Mouse (Mus musculus): Measurements from ENCODE around the gene Ccl27a. TPM values are rescaled to one million over a fixed set of nuclear protein-coding genes. Genes with fewer than 3 reads are reported as not detected.

The Ccl27a gene
- polyA plus RNA-seq, 1 experiment, result 697 TPM

DNA sequence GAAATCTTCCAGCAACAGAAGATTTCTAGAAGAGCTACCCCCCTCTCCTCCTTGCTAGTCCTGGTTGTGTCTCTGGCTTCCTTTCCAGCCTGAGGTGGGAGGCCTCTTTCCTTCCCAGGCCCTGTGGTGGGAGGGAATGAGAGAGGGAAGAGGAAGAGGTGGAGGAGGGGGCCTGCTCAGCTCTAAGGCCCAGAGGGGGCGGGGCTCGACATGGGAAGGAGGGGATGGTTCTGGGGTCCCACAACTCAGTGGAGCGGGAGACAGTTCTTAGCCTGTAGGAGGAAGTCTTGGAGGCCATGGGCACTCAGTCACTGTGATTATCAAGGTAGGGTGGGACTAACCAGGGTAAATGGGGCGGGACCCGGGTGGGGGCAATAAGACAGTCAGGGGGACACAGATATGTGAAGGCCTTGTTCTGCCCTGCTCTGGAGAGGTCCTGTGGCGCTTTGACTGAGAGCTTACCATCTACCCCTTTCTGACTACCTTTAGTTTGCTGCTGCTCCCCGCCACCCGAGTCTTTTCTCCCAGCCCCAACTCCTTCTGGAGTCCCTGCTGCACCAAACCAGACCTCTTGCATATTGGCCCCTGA is 11.9 kb downstream of the Ccl27a start:
- no peak for TF ChIP-seq POLR2A (IDR thresholded peaks at IDR 0.05; ENCODE audit: extremely low read depth, insufficient read depth, low read length)
- TF ChIP-seq CTCF (IDR thresholded peaks at IDR 0.05; ENCODE audit: extremely low read depth, insufficient read depth, low read length), result no peak
- peak overlapping the region; percentile 45; the same call in 1 of the 2 replicates for H3K27ac ChIP-seq (ENCODE audit: insufficient read depth, low read length)
- H3K4me1 ChIP-seq (ENCODE audit: control insufficient read depth, insufficient read depth, low read length), result peaks cover 17% of the 10 kb centered on the region
- H3K4me3 ChIP-seq (ENCODE audit: insufficient read depth, low read length), result no peak overlapping the region

GRCm38 (mm10) chr4:41761680-41762079 is 12.4 kb downstream of the Ccl27a start:
- Histone ChIP-seq H3K27ac (ENCODE audit: insufficient read depth, low read length) (no peak overlapping the region), H3K4me3 (ENCODE audit: insufficient read depth, low read length) (no peak overlapping the region), H3K4me1 (ENCODE audit: control insufficient read depth, insufficient read depth, low read length) (peaks cover 17% of the 10 kb centered on the region)
- TF ChIP-seq POLR2A (IDR thresholded peaks at IDR 0.05; ENCODE audit: extremely low read depth, insufficient read depth, low read length) (no peak), CTCF (IDR thresholded peaks at IDR 0.05; ENCODE audit: extremely low read depth, insufficient read depth, low read length) (no peak)

DNA sequence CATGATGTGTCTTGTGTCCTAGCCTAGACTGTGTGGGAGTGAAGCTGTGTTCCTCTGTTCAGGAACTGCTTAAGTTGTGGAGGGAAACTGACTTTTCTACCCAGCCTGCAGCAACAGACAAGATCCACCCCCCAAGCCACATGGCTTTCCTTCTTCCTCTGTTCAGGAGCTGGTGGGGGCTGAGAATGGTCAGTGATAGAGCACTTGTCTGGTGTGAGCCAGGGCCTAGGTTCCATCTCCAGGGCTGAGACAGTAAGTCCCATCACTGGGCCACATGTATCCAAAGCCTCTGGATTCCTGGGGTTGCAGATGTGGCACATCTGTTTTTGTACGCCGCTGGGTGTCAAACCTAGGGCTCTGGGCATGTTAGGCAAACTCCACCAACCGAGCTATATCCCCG is 13.1 kb downstream of the Ccl27a start:
- Histone ChIP-seq H3K27ac (ENCODE audit: insufficient read depth, low read length) (peak overlapping the region; percentile 18; the same call in 1 of the 2 replicates), H3K4me1 (ENCODE audit: control insufficient read depth, insufficient read depth, low read length) (peaks cover 20% of the 10 kb centered on the region), H3K4me3 (ENCODE audit: insufficient read depth, low read length) (peak overlapping the region; percentile 23; the same call in 1 of the 2 replicates)
- TF ChIP-seq CTCF (IDR thresholded peaks at IDR 0.05; ENCODE audit: extremely low read depth, insufficient read depth, low read length) (no peak), POLR2A (IDR thresholded peaks at IDR 0.05; ENCODE audit: extremely low read depth, insufficient read depth, low read length) (no peak)

GRCm38 (mm10) chr4:41760288-41760721 is 13.7 kb downstream of the Ccl27a start:
- H3K27ac ChIP-seq (ENCODE audit: insufficient read depth, low read length), result peak overlapping the region; percentile 26
- H3K4me1 ChIP-seq (ENCODE audit: control insufficient read depth, insufficient read depth, low read length), result peaks cover 20% of the 10 kb centered on the region
- TF ChIP-seq CTCF (IDR thresholded peaks at IDR 0.05; ENCODE audit: extremely low read depth, insufficient read depth, low read length) (no peak), POLR2A (IDR thresholded peaks at IDR 0.05; ENCODE audit: extremely low read depth, insufficient read depth, low read length) (no peak)
- peak overlapping the region; percentile 23 for H3K4me3 ChIP-seq (ENCODE audit: insufficient read depth, low read length)

DNA sequence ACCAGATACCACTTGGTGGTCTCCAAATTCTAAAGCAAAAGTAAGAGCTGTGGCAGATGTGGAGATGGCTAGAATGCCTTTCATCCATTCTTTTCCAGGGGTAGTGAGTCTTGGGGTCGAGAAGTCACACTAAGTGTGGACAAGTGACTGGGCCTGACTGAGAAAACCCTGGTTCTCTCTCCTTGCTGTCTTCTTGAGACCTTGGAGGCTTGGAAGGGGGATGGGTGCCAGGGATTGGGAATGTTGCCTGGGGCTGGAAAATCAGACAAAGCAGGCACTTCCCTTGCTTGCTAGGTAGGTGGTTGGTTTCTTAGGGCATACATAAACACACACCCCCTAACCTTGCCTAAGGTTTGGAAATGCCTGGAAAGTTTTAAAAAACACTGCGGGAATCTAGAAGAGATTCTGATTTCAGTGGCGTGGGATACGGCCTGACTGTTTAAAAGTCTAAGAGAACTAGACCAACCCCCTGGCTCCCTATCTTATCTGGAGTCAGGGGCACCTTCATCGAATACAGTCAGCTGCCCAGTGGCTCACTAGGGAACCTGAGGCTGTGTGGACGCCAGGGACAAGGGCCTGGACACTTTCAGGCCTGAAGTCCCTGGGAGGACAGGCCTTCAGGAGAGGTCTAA is 14.3 kb downstream of the Ccl27a start:
- no peak for TF ChIP-seq CTCF (IDR thresholded peaks at IDR 0.05; ENCODE audit: extremely low read depth, insufficient read depth, low read length)
- TF ChIP-seq POLR2A (IDR thresholded peaks at IDR 0.05; ENCODE audit: extremely low read depth, insufficient read depth, low read length), result no peak
- peaks cover 20% of the 10 kb centered on the region for H3K4me1 ChIP-seq (ENCODE audit: control insufficient read depth, insufficient read depth, low read length)
- H3K27ac ChIP-seq (ENCODE audit: insufficient read depth, low read length), result peak overlapping the region; percentile 36
- no peak overlapping the region for H3K4me3 ChIP-seq (ENCODE audit: insufficient read depth, low read length)

- TF ChIP-seq POLR2A (IDR thresholded peaks at IDR 0.05; ENCODE audit: extremely low read depth, insufficient read depth, low read length) (peak; percentile 26; the same call in 1 of the 2 replicates), CTCF (IDR thresholded peaks at IDR 0.05; ENCODE audit: extremely low read depth, insufficient read depth, low read length) (no peak)
- Histone ChIP-seq H3K27ac (ENCODE audit: insufficient read depth, low read length) (peak overlapping the region; percentile 36; the same call in 1 of the 2 replicates), H3K4me3 (ENCODE audit: insufficient read depth, low read length) (no peak overlapping the region), H3K4me1 (ENCODE audit: control insufficient read depth, insufficient read depth, low read length) (peaks cover 20% of the 10 kb centered on the region)
These were observed 14.8 kb downstream of the Ccl27a start for GRCm38 (mm10) chr4:41759206-41759605.

GRCm38 (mm10) chr4:41758701-41759100 is 15.3 kb downstream of the Ccl27a start:
- peaks cover 20% of the 10 kb centered on the region for H3K4me1 ChIP-seq (ENCODE audit: control insufficient read depth, insufficient read depth, low read length)
- no peak overlapping the region for H3K4me3 ChIP-seq (ENCODE audit: insufficient read depth, low read length)
- H3K27ac ChIP-seq (ENCODE audit: insufficient read depth, low read length), result 0 out of 2 replicates have a peak overlapping the region, but pooled peaks have one; percentile 9
- TF ChIP-seq CTCF (IDR thresholded peaks at IDR 0.05; ENCODE audit: extremely low read depth, insufficient read depth, low read length), result no peak

- TF ChIP-seq CTCF (IDR thresholded peaks at IDR 0.05; ENCODE audit: extremely low read depth, insufficient read depth, low read length) (no peak), POLR2A (IDR thresholded peaks at IDR 0.05; ENCODE audit: extremely low read depth, insufficient read depth, low read length) (no peak)
- Histone ChIP-seq H3K4me1 (ENCODE audit: control insufficient read depth, insufficient read depth, low read length) (peaks cover 20% of the 10 kb centered on the region), H3K4me3 (ENCODE audit: insufficient read depth, low read length) (no peak overlapping the region), H3K27ac (ENCODE audit: insufficient read depth, low read length) (no peak overlapping the region)
These were observed 16.0 kb downstream of the Ccl27a start for GRCm38 (mm10) chr4:41758021-41758420.

DNA sequence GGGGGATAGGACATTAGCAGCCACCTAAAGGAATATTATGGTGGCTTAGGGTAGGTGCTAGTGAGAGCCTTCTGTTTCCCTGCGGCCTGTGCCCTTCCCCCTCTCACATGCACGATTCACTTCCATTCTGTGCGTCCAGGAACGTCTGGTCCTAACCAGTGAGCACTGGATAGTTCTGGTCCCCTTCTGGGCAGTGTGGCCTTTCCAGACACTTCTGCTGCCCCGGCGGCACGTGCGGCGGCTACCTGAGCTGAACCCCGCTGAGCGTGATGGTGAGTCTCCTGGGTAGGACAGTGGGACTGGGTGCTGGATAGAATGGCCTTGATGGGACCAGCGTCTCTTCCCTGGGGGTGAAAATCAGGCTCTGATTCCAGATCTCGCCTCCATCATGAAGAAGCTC is 16.7 kb downstream of the Ccl27a start:
- Histone ChIP-seq H3K27ac (ENCODE audit: insufficient read depth, low read length) (no peak overlapping the region), H3K4me3 (ENCODE audit: insufficient read depth, low read length) (no peak overlapping the region), H3K4me1 (ENCODE audit: control insufficient read depth, insufficient read depth, low read length) (peaks cover 20% of the 10 kb centered on the region)
- no peak for TF ChIP-seq CTCF (IDR thresholded peaks at IDR 0.05; ENCODE audit: extremely low read depth, insufficient read depth, low read length)
- TF ChIP-seq POLR2A (IDR thresholded peaks at IDR 0.05; ENCODE audit: extremely low read depth, insufficient read depth, low read length), result no peak

GRCm38 (mm10) chr4:41756440-41756839 is 17.6 kb downstream of the Ccl27a start:
- TF ChIP-seq POLR2A (IDR thresholded peaks at IDR 0.05; ENCODE audit: extremely low read depth, insufficient read depth, low read length), result no peak
- no peak for TF ChIP-seq CTCF (IDR thresholded peaks at IDR 0.05; ENCODE audit: extremely low read depth, insufficient read depth, low read length)
- H3K27ac ChIP-seq (ENCODE audit: insufficient read depth, low read length), result peak overlapping the region; percentile 72
- peaks cover 18% of the 10 kb centered on the region for H3K4me1 ChIP-seq (ENCODE audit: control insufficient read depth, insufficient read depth, low read length)
- H3K4me3 ChIP-seq (ENCODE audit: insufficient read depth, low read length), result peak overlapping the region; percentile 67
